Mouse (Mus musculus): ENCODE measurements around the gene Alpl. TPM values are rescaled to one million over a fixed set of nuclear protein-coding genes. Genes with fewer than 3 reads are reported as not detected.

Alpl gene
- total and polyA plus RNA-seq, 3 experiments = not detected

DNA sequence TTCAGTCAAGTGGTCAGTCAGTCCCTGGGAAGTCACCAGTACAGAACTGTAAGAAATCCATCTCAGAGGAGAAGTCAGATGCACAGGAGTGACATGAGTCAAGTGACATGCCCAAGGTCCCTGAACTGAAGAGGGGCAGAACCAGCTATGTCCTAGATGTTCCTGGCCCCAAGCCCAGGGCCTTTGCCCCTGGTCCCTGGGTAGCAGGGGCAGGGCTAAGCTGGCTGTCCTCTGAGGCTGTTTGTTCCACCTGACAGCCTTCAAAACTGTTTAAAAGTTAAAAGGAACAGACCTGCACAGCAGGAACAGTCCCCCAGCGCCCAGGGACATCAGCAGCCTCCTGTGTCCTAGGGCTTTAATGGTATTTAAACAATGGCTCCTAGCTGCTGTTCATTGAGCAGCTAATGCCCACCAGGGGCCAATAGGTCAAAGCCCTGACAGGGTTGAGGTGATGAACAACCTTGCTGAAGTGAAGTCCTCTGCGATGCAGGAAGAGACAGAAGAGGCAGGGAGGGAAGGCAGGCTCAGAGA, 22.8 kb downstream of the Alpl start:
- TF ChIP-seq ZKSCAN1 (IDR thresholded peaks at IDR 0.05; ENCODE audit: low read depth, low read length) (no peak), SIN3A (IDR thresholded peaks at IDR 0.05; ENCODE audit: low read length) (no peak), USF1 (IDR thresholded peaks at IDR 0.05; ENCODE audit: low read depth, low read length) (no peak), MYC (IDR thresholded peaks at IDR 0.05; ENCODE audit: low read depth, low read length) (no peak), UBTF (IDR thresholded peaks at IDR 0.05; ENCODE audit: borderline replicate concordance, insufficient read depth, low read depth, low read length) (no peak), JUND (IDR thresholded peaks at IDR 0.05; ENCODE audit: low read depth, low read length) (no peak), E2F4 (IDR thresholded peaks at IDR 0.05; ENCODE audit: borderline replicate concordance, low read depth, low read length) (no peak), ZNF384 (IDR thresholded peaks at IDR 0.05; ENCODE audit: low read depth, low read length) (no peak), MAX (IDR thresholded peaks at IDR 0.05; ENCODE audit: low read length) (no peak), NRF1 (IDR thresholded peaks at IDR 0.05; ENCODE audit: insufficient read depth, low read depth, low read length, poor library complexity, severe bottlenecking) (no peak), MAFK (IDR thresholded peaks at IDR 0.05; ENCODE audit: borderline replicate concordance, low read depth, low read length) (no peak), KAT2A (conservative IDR thresholded peaks at IDR 0.05; ENCODE audit: low read depth, low read length) (no peak)
- Histone ChIP-seq H3K79me2 (ENCODE audit: control insufficient read depth, insufficient read depth, low read length, poor library complexity) (no peaks in the 10 kb centered on the region), H3K4me3 (ENCODE audit: control insufficient read depth in 1 of 2, insufficient read depth in 1 of 2, low read depth in 2 of 2, low read length in 2 of 2) (no peak overlapping the region), H3K27ac (ENCODE audit: control insufficient read depth, low read depth, low read length) (no peak overlapping the region), H3K4me1 (ENCODE audit: control insufficient read depth in 1 of 2, insufficient read depth in 2 of 2, low read length in 2 of 2) (no peaks in the 10 kb centered on the region), H3K27me3 (ENCODE audit: control insufficient read depth in 1 of 2, insufficient read depth in 2 of 2, low read length in 2 of 2) (peaks cover 0 to 5% of the 10 kb centered on the region in 2 experiments; a peak in 2 of 4 replicates), H3K36me3 (ENCODE audit: control insufficient read depth in 1 of 2, insufficient read depth in 2 of 2, low read length in 2 of 2) (no peaks in the 10 kb centered on the region), H3K9me3 (replicated peaks; ENCODE audit: insufficient read depth, low read length) (no peaks in the 10 kb centered on the region), H3K9ac (ENCODE audit: control insufficient read depth, low read depth, low read length, poor library complexity, severe bottlenecking) (no peak overlapping the region)
- DNase-seq (ENCODE audit: low read depth, low spot score) = no peak

DNA sequence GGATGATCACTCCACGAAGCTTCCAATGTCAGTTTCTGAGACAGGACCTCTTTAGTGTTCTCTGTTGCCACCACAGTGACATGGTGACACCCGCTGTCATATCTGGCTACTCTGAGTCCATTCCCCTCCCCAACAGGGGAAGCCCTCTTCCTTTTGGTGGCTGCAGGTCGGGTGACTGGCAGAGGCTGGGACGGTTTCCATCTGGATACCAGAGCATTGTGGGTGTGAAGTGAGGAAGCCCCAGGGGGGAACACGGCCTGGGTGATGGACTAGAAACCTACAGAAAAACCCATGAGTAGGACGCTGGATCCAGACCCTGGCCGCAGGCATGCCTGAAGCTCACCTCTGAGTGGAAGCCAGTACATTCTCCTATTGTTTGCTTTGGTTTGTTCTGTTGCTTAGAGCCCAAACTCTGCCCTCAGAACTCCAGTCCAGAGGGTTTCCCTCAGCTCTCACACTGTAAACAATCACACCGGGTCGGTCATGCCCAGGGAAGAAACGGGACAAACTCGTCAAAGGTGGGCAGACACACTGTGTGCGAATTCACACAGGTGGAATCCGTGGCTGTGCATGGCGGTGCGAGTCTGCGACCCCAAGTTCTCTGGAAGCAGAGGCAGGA, 23.6 kb downstream of the Alpl start:
- TF ChIP-seq ELF1 (IDR thresholded peaks at IDR 0.05; ENCODE audit: low read depth, low read length) (no peak), BHLHE40 (IDR thresholded peaks at IDR 0.05; ENCODE audit: borderline replicate concordance, low read depth, low read length) (no peak)
- no peaks in the 10 kb centered on the region for H3K9me3 ChIP-seq (replicated peaks; ENCODE audit: insufficient read depth, low read length)
- no peaks in the 10 kb centered on the region for H3K79me2 ChIP-seq (ENCODE audit: control insufficient read depth, insufficient read depth, low read length, poor library complexity)
- H3K36me3 ChIP-seq (ENCODE audit: control insufficient read depth in 1 of 2, insufficient read depth in 2 of 2, low read length in 2 of 2) = no peaks in the 10 kb centered on the region
- no peak overlapping the region for H3K4me3 ChIP-seq (ENCODE audit: control insufficient read depth in 1 of 2, insufficient read depth in 1 of 2, low read depth in 2 of 2, low read length in 2 of 2)
- no peak for DNase-seq (ENCODE audit: low read depth, low spot score)
- no peak overlapping the region for H3K9ac ChIP-seq (ENCODE audit: control insufficient read depth, low read depth, low read length, poor library complexity, severe bottlenecking)
- no peaks in the 10 kb centered on the region for H3K4me1 ChIP-seq (ENCODE audit: control insufficient read depth in 1 of 2, insufficient read depth in 2 of 2, low read length in 2 of 2)
- no peak overlapping the region for H3K27ac ChIP-seq (ENCODE audit: control insufficient read depth, low read depth, low read length)
- H3K27me3 ChIP-seq (ENCODE audit: control insufficient read depth in 1 of 2, insufficient read depth in 2 of 2, low read length in 2 of 2) = peaks cover 0 to 5% of the 10 kb centered on the region in 2 experiments; a peak in 2 of 4 replicates
